Mouse (Mus musculus) hindbrain, postnatal 0 days (tissue): Measurements from ENCODE around the gene Lnp1. TPM values are rescaled to one million over a fixed set of nuclear protein-coding genes. Genes with fewer than 3 reads are reported as not detected.
"Not testable (repeated sequence)": the region's sequence is repeated elsewhere in the genome, so short reads cannot be mapped to it uniquely, and the experiment has no call there.

Source experiments
- ATAC-seq: fragments of 200-750 bp; cut with Nextera tagmentation; 2 replicates; pipeline ENCODE4 v1.8.0; 2017; ENCODE audit warnings: mild to moderate bottlenecking, moderate TSS enrichment, moderate library complexity
- DNase-seq: peaks from one replicate; pipeline ENCODE4 v3.0.0-alpha.2; 2015; ENCODE audit warnings: low spot score
- H3K27ac ChIP-seq: fragments of 300-500 bp; sonication (generic); 2 replicates; pipeline ENCODE4 v1.5.1; 2014; ENCODE audit warnings: mild to moderate bottlenecking
- H3K27me3 ChIP-seq: fragments of 300-500 bp; sonication (generic); 2 replicates; pipeline ENCODE4 v1.6.1; 2014; ENCODE audit warnings: low read length, mixed read lengths; ENCODE audit not compliant: insufficient read depth
- H3K36me3 ChIP-seq: fragments of 300-500 bp; sonication (generic); 2 replicates; pipeline ENCODE4 v1.6.1; 2014; ENCODE audit warnings: low read length, mixed read lengths; ENCODE audit not compliant: insufficient read depth
- H3K4me1 ChIP-seq: fragments of 300-500 bp; sonication (generic); 2 replicates; pipeline ENCODE4 v1.6.1; 2014; ENCODE audit warnings: antibody characterized with exemption, low read length, mixed read lengths; ENCODE audit not compliant: insufficient read depth
- H3K4me2 ChIP-seq: fragments of 300-500 bp; sonication (generic); 2 replicates; pipeline ENCODE4 v1.6.1; 2014; ENCODE audit warnings: low read depth, mild to moderate bottlenecking, low read length, moderate library complexity, mixed read lengths
- H3K4me3 ChIP-seq: fragments of 300-500 bp; sonication (generic); 2 replicates; pipeline ENCODE4 v1.5.1; 2014; ENCODE audit warnings: low read length
- H3K9ac ChIP-seq: fragments of 300-500 bp; sonication (generic); replicated peaks from 2 replicates; pipeline ENCODE4 v1.6.1; 2014; ENCODE audit warnings: mild to moderate bottlenecking, low read length, moderate library complexity, mixed read lengths
- H3K9me3 ChIP-seq: fragments of 300-500 bp; sonication (generic); 2 replicates; pipeline ENCODE4 v1.6.1; 2016; ENCODE audit warnings: low read length, mixed read lengths
- CTCF ChIP-seq: IDR thresholded peaks from 2 replicates; pipeline ENCODE4 v1.5.1; 2016; ENCODE audit warnings: antibody characterized with exemption, control low read depth, low read depth
- WGBS: fragments of 180-500 bp; shearing (Covaris S2); extraction: QIAGEN DNeasy Blood & Tissue Kit; methylation state at CpG from one replicate; pipeline ENCODE4 v1.1.7; 2014; 5-methylcytosine and 5-hydroxymethylcytosine counted together
- polyA plus RNA-seq: library from polyadenylated mRNA; unstranded; fragments of >200 nt; fragmentation: Nextera tagmentation; extraction: Ambion mirVana; gene quantifications from 2 replicates; pipeline ENCODE4 v1.2.1, GENCODE M21; 2015
- total RNA-seq: library from RNA; depleted of rRNA; stranded (reverse); fragments of >200 nt; gene quantifications from 2 replicates; pipeline ENCODE4 v1.2.3, GENCODE M21; 2014

Gene Lnp1
- total and polyA plus RNA-seq, 2 experiments from 2014 or later, result 0.76 TPM; not detected in 1

DNA sequence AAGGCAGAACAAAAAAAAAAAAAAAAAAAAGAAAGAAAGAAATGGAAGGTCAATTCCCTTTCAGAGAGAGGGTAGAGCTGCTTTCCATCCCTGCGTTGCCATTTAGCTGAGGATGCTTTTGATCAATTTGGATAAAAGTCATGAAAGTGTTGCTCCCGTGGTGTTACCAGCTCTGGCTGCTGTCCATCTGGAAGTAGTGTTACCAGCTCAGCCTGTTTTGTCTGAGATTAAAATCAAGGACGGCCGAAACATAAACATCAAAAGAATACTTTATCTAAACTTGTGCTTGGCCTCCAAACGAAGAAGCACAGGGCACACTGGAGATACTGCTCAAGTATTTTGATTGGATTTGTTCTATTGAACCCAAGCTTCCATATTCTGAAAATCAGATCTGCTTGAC, 18.9 kb downstream of the Lnp1 start:
- Histone ChIP-seq H3K4me2 (no peak overlapping the region), H3K9ac (no peak overlapping the region), H3K36me3 (no peaks in the 10 kb centered on the region), H3K4me3 (no peak overlapping the region), H3K27ac (no peak overlapping the region), H3K4me1 (no peaks in the 10 kb centered on the region), H3K9me3 (no peaks in the 10 kb centered on the region), H3K27me3 (no peaks in the 10 kb centered on the region)
- DNase-seq, result no peak
- no peak for ATAC-seq
- WGBS, result 57% methylated on average over 5 of the region's 5 CpGs
- TF ChIP-seq CTCF, result no peak

DNA sequence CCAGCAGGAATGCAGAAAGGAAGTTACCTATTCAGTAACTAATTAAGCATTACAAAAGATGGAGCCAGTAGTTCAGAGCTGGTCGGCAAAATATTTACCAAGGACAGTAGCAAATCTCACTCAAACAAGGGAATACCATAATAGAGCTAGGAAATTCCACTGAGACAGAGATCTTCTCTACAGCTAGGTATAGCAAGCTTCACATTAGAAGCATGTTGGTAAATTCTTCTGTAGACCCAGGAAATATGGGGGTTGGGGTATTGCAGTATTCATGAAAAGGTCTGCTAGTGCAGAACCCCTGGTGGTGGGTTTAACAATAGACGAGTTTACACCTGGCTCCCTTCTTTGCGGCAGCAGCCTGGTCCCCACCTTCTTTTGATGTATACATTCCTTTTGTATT, 25.7 kb downstream of the Lnp1 start:
- H3K9me3 ChIP-seq, H3K4me3 ChIP-seq, DNase-seq, H3K27me3 ChIP-seq, H3K4me2 ChIP-seq, H3K36me3 ChIP-seq, H3K4me1 ChIP-seq, H3K9ac ChIP-seq, H3K27ac ChIP-seq, ATAC-seq: not testable (repeated sequence)
- WGBS, result 57% methylated on average over 3 of the region's 3 CpGs

- DNase-seq (no peak), ATAC-seq (no peak)
- no peaks in the 10 kb centered on the region for H3K36me3 ChIP-seq
- no peaks in the 10 kb centered on the region for H3K27me3 ChIP-seq
- no peak overlapping the region for H3K27ac ChIP-seq
- no peaks in the 10 kb centered on the region for H3K4me1 ChIP-seq
- H3K4me3 ChIP-seq, result no peak overlapping the region
- H3K9me3 ChIP-seq, result no peaks in the 10 kb centered on the region
- no peak overlapping the region for H3K4me2 ChIP-seq
- no peak overlapping the region for H3K9ac ChIP-seq
- TF ChIP-seq CTCF, result no peak
- WGBS, result 90% methylated on average over 5 of the region's 5 CpGs
Observed at GRCm38 (mm10) chr16:56891583-56891982, 36.3 kb downstream of the Lnp1 start.

DNA sequence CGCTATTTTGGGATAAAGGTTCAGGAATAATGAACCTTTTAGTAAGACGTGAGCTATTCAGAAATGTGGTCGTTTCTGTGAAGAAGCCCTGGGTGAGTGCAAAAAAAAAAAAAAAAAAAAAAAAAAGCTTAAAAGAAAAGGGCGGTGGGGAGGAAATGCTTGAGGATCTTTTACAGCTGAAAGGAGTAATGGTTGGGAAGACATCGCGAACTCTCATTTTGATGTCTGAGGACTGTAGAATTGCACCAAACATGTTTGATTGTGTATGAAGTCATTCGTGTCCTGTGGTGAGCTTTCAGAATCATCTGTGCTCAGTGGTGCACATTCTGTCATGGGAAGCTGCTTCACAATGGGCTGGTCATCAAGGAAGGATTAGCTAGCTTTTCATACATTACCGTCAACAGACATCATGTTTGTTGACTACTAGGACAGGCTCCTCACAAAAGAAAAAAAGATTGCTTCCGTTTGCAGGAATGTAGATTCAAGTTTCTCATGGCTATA, 41.2 kb downstream of the Lnp1 start:
- no peak for DNase-seq
- 23% methylated on average over 9 of the region's 9 CpGs for WGBS
- no peak for TF ChIP-seq CTCF

GRCm38 (mm10) chr16:56885824-56886615, 41.8 kb downstream of the Lnp1 start, which contains the start of gene Tmem45a:
Gene Tmem45a (minus strand): TSS chr16:56886166.
- TF ChIP-seq CTCF, result no peak
- peak; percentile 85 for DNase-seq
- Histone ChIP-seq H3K9ac (peak within 1 kb of the TSS; percentile 15), H3K4me2 (peak within 1 kb of the TSS; percentile 82), H3K27me3 (no peaks in the 10 kb centered on the region), H3K9me3 (no peaks in the 10 kb centered on the region), H3K4me1 (no peaks in the 10 kb centered on the region), H3K4me3 (peak within 1 kb of the TSS; percentile 50), H3K27ac (no peak within 1 kb of the TSS), H3K36me3 (no peaks in the 10 kb centered on the region)
- peak; percentile 97 for ATAC-seq
- 4% methylated on average over 25 of the region's 25 CpGs for WGBS

More for the DNA sequence above, 41.2 kb downstream of the Lnp1 start:
- Histone ChIP-seq H3K4me2 (peak overlapping the region; percentile 82), H3K4me3 (peak overlapping the region; percentile 50), H3K27me3 (no peaks in the 10 kb centered on the region), H3K9me3 (no peaks in the 10 kb centered on the region), H3K36me3 (no peaks in the 10 kb centered on the region), H3K9ac (peak overlapping the region; percentile 15; the same call in 1 of the 2 replicates), H3K27ac (no peak overlapping the region), H3K4me1 (no peaks in the 10 kb centered on the region)
- ATAC-seq, result peak; percentile 51; the same call in 1 of the 2 replicates

DNA sequence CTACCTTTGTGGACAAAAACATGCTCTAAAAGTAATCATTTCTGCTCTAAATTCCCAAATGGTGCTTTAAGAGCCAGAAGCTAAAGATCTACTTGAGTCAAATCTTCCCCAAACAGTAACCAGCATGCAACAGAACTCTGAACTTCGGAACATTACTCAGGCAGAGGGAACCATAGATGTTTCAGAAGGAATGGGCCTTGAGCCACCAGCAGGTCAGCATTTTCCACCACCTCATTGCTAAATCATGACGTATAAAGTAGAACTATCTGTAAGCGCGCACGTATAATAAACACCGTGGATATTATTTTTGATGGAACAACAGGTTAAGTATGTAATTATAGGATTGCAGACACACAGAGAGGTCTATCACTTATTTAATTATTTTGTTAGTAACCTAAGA, 43.0 kb downstream of the Lnp1 start:
- no peaks in the 10 kb centered on the region for H3K4me1 ChIP-seq
- no peak overlapping the region for H3K4me2 ChIP-seq
- DNase-seq, result no peak
- H3K4me3 ChIP-seq, result no peak overlapping the region
- no peaks in the 10 kb centered on the region for H3K27me3 ChIP-seq
- WGBS, result 96% methylated on average over 6 of the region's 6 CpGs
- ATAC-seq, result no peak
- H3K9ac ChIP-seq, result no peak overlapping the region
- H3K36me3 ChIP-seq, result no peaks in the 10 kb centered on the region
- H3K9me3 ChIP-seq, result no peaks in the 10 kb centered on the region
- H3K27ac ChIP-seq, result no peak overlapping the region
- TF ChIP-seq CTCF, result no peak

DNA sequence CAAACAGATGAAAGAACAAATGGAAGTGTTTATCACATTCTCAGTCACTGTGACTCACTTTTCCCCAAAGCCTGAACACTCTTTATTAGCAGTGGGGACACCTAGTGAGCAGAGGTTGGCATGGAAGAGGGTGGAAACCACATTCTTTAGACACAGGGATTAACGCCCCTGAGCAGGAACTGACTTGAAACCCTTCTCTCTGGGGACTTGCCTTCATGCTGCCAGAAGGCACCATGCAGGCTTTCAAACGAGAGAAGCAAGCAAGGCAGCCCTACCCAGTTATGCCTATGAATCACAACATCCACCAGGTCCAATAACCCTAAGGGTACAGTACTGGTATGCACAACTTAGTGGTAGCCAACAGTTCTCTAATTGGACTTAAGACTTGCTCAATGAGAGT, 54.5 kb downstream of the Lnp1 start:
- Histone ChIP-seq H3K9ac (no peak overlapping the region), H3K27ac (no peak overlapping the region), H3K4me1 (no peaks in the 10 kb centered on the region), H3K4me2 (no peak overlapping the region), H3K27me3 (no peaks in the 10 kb centered on the region), H3K4me3 (no peak overlapping the region), H3K36me3 (no peaks in the 10 kb centered on the region), H3K9me3 (no peaks in the 10 kb centered on the region)
- 39% methylated on average over 2 of the region's 2 CpGs for WGBS
- ATAC-seq (no peak), DNase-seq (no peak)
- TF ChIP-seq CTCF, result no peak
